Comparison of ENCODE assay signal across 19 mouse cellular contexts in the genomic region with DNA sequence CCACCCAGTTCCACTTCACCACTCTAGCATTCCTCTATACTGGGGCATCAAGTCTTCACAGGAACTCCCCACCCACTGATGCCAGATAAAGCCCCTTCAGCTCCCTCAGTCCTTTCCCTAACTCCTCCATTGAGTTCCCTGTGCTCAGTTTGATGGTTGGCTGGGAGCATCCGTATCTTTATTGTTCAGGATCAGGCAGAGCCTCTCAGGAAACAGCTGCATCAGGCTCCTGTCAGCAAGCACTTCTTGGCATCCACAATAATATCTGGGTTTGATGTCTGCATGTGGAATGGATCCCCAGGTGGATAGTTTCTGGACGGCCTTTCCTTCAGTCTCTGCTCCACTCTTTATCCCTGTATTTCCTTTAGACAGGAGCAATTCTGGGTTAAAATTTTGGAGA.
DNase-seq lines count a peak whose midpoint lies in the region; ATAC-seq lines count a peak whose summit lies in the region.
"Had no signal": no experiment of that assay in that cellular context is flagged by ENCODE, and none has a peak within 500 bp of the region (broad histone marks: within the 10 kb centered on the region; RNA-seq: fewer than 3 reads in every experiment).

No protein-coding gene starts in this region.

- H3K9ac ChIP-seq in heart, embryonic 12.5 days: no peak overlapping the region

- no peak overlapping the region for H3K4me3 ChIP-seq in heart, embryonic 12.5 days

- no peak for ATAC-seq in heart, embryonic 12.5 days (ENCODE audit: insufficient number of reproducible peaks, low FRiP score)
- ATAC-seq: activated CD4-positive, CD25-positive, alpha-beta regulatory T cell, adult 4 months; CD4-positive, CD25-positive, alpha-beta regulatory T cell, adult 4 months; Patski had no signal

- no peak overlapping the region for H3K27ac ChIP-seq in heart, embryonic 12.5 days (ENCODE audit: poor library complexity, severe bottlenecking)

- H3K36me3 ChIP-seq in heart, embryonic 12.5 days: no peaks in the 10 kb centered on the region

- DNase-seq in heart, adult 11 months: peak; percentile 90
- peak; percentile 16 for DNase-seq in kidney, postnatal 14 days
- no peak for DNase-seq in kidney, postnatal 4 days
- DNase-seq: adrenal gland, adult 2 months; adrenal gland, adult 8-10 months; adrenal gland, postnatal 10 days; adrenal gland, postnatal 14 days; adrenal gland, postnatal 25 days; adrenal gland, postnatal 36 days; B cell, adult 2 months; cerebellum, adult 11 months; cerebellum, adult 11-12 months; cerebellum, adult 18-20 months had no signal

- H3K4me1 ChIP-seq in heart, embryonic 12.5 days (replicated peaks): no peaks in the 10 kb centered on the region; the same call in 1 of the 2 replicates

- H3K4me2 ChIP-seq in heart, embryonic 12.5 days: no peak overlapping the region

- 58% methylated on average over 2 of the region's 2 CpGs for WGBS in heart, embryonic 12.5 days

- no peaks in the 10 kb centered on the region for H3K27me3 ChIP-seq in heart, embryonic 12.5 days (replicated peaks)
- H3K27me3 ChIP-seq: CH12.LX, Patski had no signal

- no peaks in the 10 kb centered on the region for H3K9me3 ChIP-seq in heart, embryonic 12.5 days (replicated peaks)
- H3K9me3 ChIP-seq: G1E had no signal

Comparison
In these comparisons a context has a peak if more than half of its experiments do, and no peak if none do; other contexts are left out.
1. DNase-seq: peak in heart, adult 11 months (single experiment) and kidney, postnatal 14 days (single experiment); none in kidney, postnatal 4 days (0 of 2).